Mouse (Mus musculus) splenic B cell, adult 2 months (primary cell): ENCODE results near the gene Naa15.
"Not testable (repeated sequence)": the region's sequence is repeated elsewhere in the genome, so short reads cannot be mapped to it uniquely, and the experiment has no call there.

Source experiments
- DNase-seq: peaks from one replicate; pipeline ENCODE4 v3.0.0-alpha.2; 2011; ENCODE audit warnings: low read depth, low spot score
- H3K27me3 ChIP-seq: 2 replicates; pipeline ENCODE4 v1.6.1; 2012; ENCODE audit warnings: mild to moderate bottlenecking, low read length, moderate library complexity, mixed read lengths; ENCODE audit not compliant: control insufficient read depth, poor library complexity, insufficient read depth, severe bottlenecking
- H3K36me3 ChIP-seq: 2 replicates; pipeline ENCODE4 v1.6.1; 2012; ENCODE audit warnings: mild to moderate bottlenecking, low read length, moderate library complexity, mixed read lengths; ENCODE audit not compliant: control insufficient read depth, poor library complexity, insufficient read depth, severe bottlenecking

Naa15 gene

GRCm38 (mm10) chr3:51400682-51401081 lies 14.3 kb upstream of the Naa15 start:
- Histone ChIP-seq H3K36me3 (0 out of 2 replicates have a peak, but pooled peaks cover 2% of the 10 kb centered on the region), H3K27me3 (no peaks in the 10 kb centered on the region)
- no peak for DNase-seq

GRCm38 (mm10) chr3:51402054-51402453 lies 12.9 kb upstream of the Naa15 start:
- DNase-seq, H3K27me3 ChIP-seq, H3K36me3 ChIP-seq: not testable (repeated sequence)

GRCm38 (mm10) chr3:51402628-51403027 lies 12.3 kb upstream of the Naa15 start:
- DNase-seq: no peak
- H3K36me3 ChIP-seq: peaks cover 7% of the 10 kb centered on the region; the same call in 1 of the 2 replicates
- no peaks in the 10 kb centered on the region for H3K27me3 ChIP-seq

GRCm38 (mm10) chr3:51407870-51408560 lies 6.9 kb upstream of the Naa15 start:
- peaks cover 7% of the 10 kb centered on the region; the same call in 1 of the 2 replicates for H3K36me3 ChIP-seq
- no peaks in the 10 kb centered on the region for H3K27me3 ChIP-seq
- DNase-seq: no peak

GRCm38 (mm10) chr3:51408561-51409183 lies 6.3 kb upstream of the Naa15 start, which contains the start of gene Ndufc1:
Gene Ndufc1, minus strand, starts transcription at chr3:51408988.
- Histone ChIP-seq H3K36me3 (peaks cover 5% of the 10 kb centered on the region; the same call in 1 of the 2 replicates), H3K27me3 (no peaks in the 10 kb centered on the region)
- peak; percentile 97 for DNase-seq

GRCm38 (mm10) chr3:51412457-51412856 lies 2.5 kb upstream of the Naa15 start:
- H3K36me3 ChIP-seq: no peaks in the 10 kb centered on the region
- no peaks in the 10 kb centered on the region for H3K27me3 ChIP-seq
- no peak for DNase-seq

- Histone ChIP-seq H3K36me3 (no peaks in the 10 kb centered on the region), H3K27me3 (no peaks in the 10 kb centered on the region)
- DNase-seq: no peak
Observed at GRCm38 (mm10) chr3:51413276-51413675, 1.7 kb upstream of the Naa15 start.

GRCm38 (mm10) chr3:51416073-51416363 lies 1.1 kb downstream of the Naa15 start:
- Histone ChIP-seq H3K27me3 (no peaks in the 10 kb centered on the region), H3K36me3 (no peaks in the 10 kb centered on the region)
- DNase-seq: no peak

GRCm38 (mm10) chr3:51416364-51417134 lies 1.6 kb downstream of the Naa15 start:
- no peaks in the 10 kb centered on the region for H3K27me3 ChIP-seq
- peak; percentile 52 for DNase-seq
- no peaks in the 10 kb centered on the region for H3K36me3 ChIP-seq

GRCm38 (mm10) chr3:51417135-51417458 lies 2.1 kb downstream of the Naa15 start:
- no peaks in the 10 kb centered on the region for H3K27me3 ChIP-seq
- DNase-seq: no peak
- peaks cover 2% of the 10 kb centered on the region; the same call in 1 of the 2 replicates for H3K36me3 ChIP-seq

- H3K27me3 ChIP-seq: no peaks in the 10 kb centered on the region
- DNase-seq: peak; percentile 27
- peaks cover 2% of the 10 kb centered on the region; the same call in 1 of the 2 replicates for H3K36me3 ChIP-seq
Observed at GRCm38 (mm10) chr3:51417485-51417884, 2.5 kb downstream of the Naa15 start.

- DNase-seq: no peak
Observed at GRCm38 (mm10) chr3:51417966-51418365, 3.0 kb downstream of the Naa15 start.

GRCm38 (mm10) chr3:51421921-51422320 lies 7.0 kb downstream of the Naa15 start:
- peak; percentile 30 for DNase-seq
- Histone ChIP-seq H3K36me3 (peaks cover 2% of the 10 kb centered on the region; the same call in 1 of the 2 replicates), H3K27me3 (no peaks in the 10 kb centered on the region)

More at GRCm38 (mm10) chr3:51417966-51418365, 3.0 kb downstream of the Naa15 start:
- no peaks in the 10 kb centered on the region for H3K27me3 ChIP-seq
- peaks cover 2% of the 10 kb centered on the region; the same call in 1 of the 2 replicates for H3K36me3 ChIP-seq

- Histone ChIP-seq H3K36me3 (peaks cover 2% of the 10 kb centered on the region; the same call in 1 of the 2 replicates), H3K27me3 (no peaks in the 10 kb centered on the region)
- DNase-seq: no peak
Observed at GRCm38 (mm10) chr3:51425394-51425793, 10.4 kb downstream of the Naa15 start.

GRCm38 (mm10) chr3:51434364-51434763 lies 19.4 kb downstream of the Naa15 start:
- H3K27me3 ChIP-seq, H3K36me3 ChIP-seq, DNase-seq: not testable (repeated sequence)
